Mouse (Mus musculus) adrenal gland, postnatal 25 days (tissue): ENCODE results near the gene Pdgfd. TPM values are rescaled to one million over a fixed set of nuclear protein-coding genes. Genes with fewer than 3 reads are reported as not detected.

Experiments
- DNase-seq: peaks from one replicate; pipeline ENCODE4 v3.0.0; 2021; ENCODE audit warnings: mixed read lengths
- total RNA-seq: library from RNA; stranded (reverse); gene quantifications from 2 replicates; pipeline ENCODE4 v1.2.3, GENCODE M21; 2021

Pdgfd gene
- total RNA-seq, 1 experiment from 2014 or later, result 54.0 TPM

- DNase-seq, result no peak
These were observed 148.7 kb downstream of the Pdgfd start for GRCm38 (mm10) chr9:6317114-6317513.

DNA sequence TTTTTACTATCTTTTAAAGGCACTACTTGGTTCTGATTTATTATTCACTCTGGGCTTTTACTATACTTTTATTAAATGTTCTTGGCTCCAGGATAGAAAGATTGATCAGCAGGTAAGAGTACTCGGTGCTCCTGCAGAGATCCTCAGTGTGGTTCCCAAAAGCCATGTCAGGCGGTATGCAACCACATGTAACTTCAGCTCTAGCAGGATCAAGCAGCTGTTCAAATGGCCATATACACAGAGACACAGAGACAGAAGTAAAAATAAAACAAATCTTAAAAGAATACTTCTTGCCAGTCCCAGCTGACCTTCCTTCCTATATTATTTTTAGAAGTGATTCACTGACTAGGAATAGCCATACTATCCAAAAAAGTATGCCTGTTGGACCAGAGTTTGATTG is 157.0 kb downstream of the Pdgfd start:
- DNase-seq, result no peak

DNA sequence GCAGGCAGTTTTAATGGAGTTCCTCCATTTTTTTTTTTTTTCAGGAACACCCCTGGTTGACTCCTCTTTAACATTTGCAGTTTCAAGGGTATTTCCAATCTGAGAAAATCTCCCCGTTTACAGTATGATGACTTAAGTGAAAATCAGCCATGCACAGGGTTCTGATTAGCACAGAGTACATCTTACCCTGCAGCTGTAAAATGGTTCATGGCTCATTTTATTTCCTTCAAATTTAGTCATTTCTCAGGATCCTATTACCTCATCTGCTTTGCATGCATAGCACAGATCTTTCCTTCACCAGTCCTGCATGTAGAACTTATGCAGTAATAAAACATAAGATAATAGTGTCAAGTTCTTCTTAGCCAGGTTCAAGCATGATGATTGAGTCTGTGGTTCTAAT is 165.1 kb downstream of the Pdgfd start:
- no peak for DNase-seq

DNA sequence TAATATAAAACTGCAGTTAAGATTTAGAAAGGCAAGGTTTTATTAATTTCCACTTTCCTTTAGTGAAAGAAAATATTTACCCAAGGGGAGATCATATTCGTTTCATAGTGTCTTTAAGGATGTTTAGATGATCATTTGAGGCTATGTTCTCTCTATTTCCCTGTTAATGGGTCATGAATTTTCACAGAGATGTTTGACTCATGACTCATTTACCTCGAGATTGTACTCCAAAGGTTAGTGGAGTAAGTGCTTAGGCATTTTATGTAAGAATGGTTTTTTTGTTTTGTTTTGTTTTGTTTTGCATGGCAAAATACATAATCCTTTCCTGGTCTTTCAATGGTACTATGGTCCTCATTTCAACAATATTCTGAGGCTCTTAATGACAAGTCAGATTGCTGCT is 167.9 kb downstream of the Pdgfd start:
- DNase-seq, result no peak

GRCm38 (mm10) chr9:6337891-6338290 is 169.5 kb downstream of the Pdgfd start:
- no peak for DNase-seq

DNA sequence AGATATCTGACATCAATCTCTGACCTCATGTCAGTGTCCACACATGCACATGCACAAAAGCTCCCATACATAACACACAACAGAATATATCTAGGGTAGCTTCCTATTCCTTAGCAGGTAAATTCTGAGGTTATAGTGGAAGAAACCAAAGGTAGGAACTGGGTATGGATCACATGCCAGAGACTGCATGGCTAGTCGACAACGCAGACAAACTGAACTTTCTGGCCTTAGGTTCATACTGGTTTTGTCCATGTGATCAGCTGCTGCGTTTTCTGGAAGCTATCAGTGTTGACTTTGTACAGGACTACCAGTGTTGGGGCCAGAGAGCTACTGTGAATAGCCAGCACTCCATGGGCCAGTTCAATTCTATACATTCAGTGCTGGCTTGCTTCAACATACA is 170.0 kb downstream of the Pdgfd start:
- no peak for DNase-seq

- no peak for DNase-seq
These were observed 171.0 kb downstream of the Pdgfd start for GRCm38 (mm10) chr9:6339394-6339793.

GRCm38 (mm10) chr9:6340750-6341149 is 172.4 kb downstream of the Pdgfd start:
- DNase-seq, result no peak

GRCm38 (mm10) chr9:6342854-6343253 is 174.5 kb downstream of the Pdgfd start:
- DNase-seq, result no peak

DNA sequence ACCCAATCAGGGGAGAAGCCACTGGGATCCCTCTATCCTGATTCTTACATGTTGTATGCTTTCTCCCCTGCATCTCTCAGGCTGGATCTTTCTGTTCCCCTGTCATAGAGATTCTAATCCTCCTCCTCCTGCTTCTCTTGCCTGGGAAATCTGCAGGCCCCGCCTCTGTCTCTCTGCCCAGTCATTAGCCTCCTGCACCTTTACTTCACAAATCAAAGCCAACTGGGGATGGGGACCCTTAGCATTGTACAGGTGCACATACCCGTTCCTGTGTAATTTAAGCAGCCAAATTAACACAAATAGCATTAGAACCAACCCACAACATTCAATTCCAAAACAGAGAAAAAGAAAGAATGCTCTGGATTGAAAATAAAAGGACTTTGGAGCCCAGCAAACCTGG is 176.1 kb downstream of the Pdgfd start:
- DNase-seq, result no peak

GRCm38 (mm10) chr9:6344924-6345323 is 176.5 kb downstream of the Pdgfd start:
- DNase-seq, result no peak

DNA sequence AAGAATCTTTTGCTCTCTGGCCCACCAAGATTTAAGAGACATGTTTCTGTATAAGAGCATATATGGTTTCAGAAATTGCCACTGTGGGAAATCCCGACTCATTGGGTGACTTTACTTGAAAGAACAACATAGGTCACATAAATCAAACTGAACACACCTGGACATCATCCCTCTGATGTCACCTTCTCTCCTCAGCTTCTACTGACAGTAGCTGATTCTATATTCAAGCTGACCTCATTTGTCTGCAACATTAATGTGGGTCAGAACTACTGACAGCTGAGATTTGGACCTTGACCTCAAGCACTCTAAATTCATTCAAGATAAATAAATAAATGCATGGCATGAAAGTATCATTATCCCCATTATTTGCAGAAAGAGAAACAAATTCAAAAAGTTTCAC is 177.0 kb downstream of the Pdgfd start:
- DNase-seq, result no peak

- no peak for DNase-seq
These were observed 185.0 kb downstream of the Pdgfd start for GRCm38 (mm10) chr9:6353257-6353960.

GRCm38 (mm10) chr9:6360795-6361194 is 192.4 kb downstream of the Pdgfd start:
- DNase-seq, result no peak

GRCm38 (mm10) chr9:6366550-6366949 is 198.2 kb downstream of the Pdgfd start:
- no peak for DNase-seq

DNA sequence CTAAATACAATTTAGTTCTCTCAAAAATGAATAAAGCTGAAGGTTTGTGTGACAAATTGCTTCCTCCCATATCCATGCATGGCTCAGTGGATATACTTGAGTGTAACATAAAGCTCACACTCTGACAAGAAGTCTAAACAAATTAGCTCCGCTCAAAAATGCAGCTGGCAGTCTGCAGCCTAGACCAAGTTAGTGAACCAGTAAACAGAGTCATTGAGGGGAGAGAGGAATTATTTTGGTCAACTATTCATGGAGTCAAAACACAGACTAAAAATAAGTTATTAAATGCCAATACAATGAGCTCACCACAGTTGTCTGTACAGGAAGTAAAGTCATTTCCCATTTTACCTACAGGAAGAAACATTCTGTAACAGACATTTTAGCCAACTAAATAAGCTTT is 233.4 kb downstream of the Pdgfd start:
- DNase-seq, result no peak

GRCm38 (mm10) chr9:6406535-6406934 is 238.2 kb downstream of the Pdgfd start:
- DNase-seq, result no peak

DNA sequence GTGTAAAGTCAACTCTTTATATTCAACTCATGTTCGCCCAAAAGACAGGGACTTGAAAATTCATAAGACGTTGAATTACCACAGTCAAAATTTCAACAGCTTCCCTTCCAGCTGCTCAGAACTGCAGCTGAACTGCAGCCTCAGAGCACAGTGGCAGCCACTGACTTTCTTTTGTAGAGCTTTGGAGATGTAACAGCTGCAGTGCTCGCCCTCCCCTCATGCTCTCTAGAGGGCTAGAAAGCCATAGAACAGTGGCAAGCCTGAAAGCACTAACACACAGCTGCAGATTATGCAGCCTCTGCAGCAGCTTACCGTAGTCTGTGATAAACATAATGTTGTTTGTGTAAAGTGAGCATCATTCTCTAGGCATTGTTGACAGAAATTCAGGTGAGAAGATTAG is 239.6 kb downstream of the Pdgfd start:
- no peak for DNase-seq

GRCm38 (mm10) chr9:6424606-6425005 is 256.2 kb downstream of the Pdgfd start:
- no peak for DNase-seq

Other genes with a start within 250 kb of the Pdgfd start
- gene Ddi1, start 101.3 kb downstream of the Pdgfd start, total RNA-seq, result not detected in 2 replicates